Mouse (Mus musculus): Measurements from ENCODE around the gene Padi2.
A peak's percentile ranks its signal among the peaks of the same experiment; 100 is the strongest.

Gene Padi2

DNA sequence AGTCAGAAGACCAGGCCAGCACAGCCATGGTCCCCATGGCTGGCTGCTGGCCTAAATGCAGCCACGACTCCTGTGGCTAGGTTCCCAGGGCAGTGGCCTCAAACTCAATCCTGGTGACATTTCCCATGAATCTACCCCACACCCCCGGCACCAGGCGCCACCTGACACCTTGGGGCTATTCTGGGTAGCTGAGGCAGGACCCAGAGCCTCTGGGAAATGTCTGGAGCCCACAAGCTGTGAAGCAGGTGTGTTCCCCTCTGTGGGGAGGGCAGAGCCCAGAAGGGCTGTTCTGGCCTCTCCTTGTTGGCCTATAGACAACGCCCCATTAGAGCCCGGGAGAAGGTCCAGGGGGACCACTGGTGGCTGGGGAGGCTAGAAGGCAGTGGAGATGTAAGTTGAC lies 16.4 kb downstream of the Padi2 start:
- DNase-seq (ENCODE audit: low spot score) = no peak

DNA sequence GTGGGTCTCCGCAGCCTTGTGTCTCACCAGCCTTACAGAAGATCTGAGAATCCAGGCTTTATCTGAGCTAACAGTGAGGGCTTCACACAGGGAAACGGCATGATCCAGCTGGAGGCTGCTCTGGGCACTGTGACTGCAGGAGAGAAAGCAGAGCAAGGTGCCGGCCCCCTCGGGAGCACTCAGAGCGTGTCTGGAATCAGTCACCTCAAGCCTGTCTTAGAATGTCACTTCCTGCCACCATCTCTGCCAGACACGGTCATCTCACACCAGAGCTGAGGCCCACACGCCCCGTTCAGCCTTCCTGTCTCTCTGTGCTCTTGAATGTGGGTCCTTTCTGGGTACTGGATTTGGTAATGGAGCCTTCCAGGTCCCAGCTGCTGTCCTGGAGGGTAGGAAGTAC lies 19.5 kb downstream of the Padi2 start:
- DNase-seq (ENCODE audit: low spot score) = no peak

DNA sequence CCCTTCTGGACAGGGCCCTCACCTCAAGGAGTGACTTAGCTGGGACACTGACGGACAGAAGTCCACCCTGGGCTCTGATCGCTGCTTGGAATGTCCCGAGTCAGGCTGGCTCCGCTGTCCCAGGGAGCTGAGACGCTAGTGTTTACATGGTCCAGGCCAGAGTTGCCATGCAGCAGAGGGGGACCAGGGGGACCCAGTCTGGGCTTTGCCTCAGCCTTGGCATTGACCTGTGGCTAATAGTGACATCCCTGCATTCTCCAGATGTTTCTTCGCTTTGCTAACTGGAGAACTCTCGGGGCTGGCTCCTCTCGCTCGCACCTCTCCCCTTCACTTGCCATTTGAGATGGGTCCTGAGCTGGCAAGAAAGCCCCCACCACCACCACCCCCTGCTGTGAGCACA lies 22.2 kb downstream of the Padi2 start:
- DNase-seq (ENCODE audit: low spot score) = no peak

DNA sequence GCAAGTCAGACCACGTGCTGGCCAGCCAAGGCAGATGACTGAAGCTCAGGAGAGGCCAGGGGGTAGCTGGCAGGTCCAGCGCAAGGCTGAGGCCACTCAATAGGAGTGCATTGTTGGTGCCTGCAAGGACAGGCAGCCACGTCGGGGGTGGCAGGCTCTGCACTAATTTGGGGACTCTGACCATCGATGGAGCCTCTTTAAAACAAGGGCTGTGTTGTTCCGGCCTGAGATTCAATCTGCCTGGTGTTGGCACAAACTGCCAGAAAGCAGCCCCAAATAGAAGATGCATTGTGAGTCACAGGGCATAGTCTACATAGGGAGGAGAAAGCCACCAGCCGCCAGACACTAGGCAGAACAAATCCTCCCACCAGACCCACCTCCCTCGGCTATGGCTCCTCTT lies 23.6 kb downstream of the Padi2 start:
- DNase-seq (ENCODE audit: low spot score) = no peak

DNA sequence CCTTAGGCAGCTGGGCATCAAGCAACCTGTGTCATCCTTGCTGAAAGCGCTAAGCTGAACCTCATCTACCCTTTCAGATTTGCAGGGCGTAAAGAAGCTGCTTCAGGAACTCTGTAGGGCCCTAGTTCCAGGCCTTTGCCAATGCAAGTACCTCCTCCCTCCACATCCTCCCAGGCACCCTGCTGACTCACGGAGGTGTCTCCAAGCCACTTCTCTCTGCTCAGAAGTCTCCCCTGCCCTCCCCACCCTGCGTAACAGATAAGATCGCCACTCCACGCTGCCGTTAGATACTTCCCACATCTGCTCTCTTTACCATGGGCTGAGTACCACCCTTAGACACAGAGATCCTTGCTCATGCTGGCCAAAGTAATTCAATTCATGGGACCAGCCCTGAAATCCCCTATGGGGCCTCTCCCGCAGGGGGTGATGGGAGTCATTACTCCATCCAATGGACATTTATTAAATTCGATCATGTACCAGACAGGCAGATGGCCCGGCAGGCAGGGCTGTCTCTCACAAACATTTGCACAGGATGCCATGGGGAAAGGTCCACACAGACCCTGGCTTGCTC lies 24.8 kb downstream of the Padi2 start:
- no peak for DNase-seq (ENCODE audit: low spot score)

DNA sequence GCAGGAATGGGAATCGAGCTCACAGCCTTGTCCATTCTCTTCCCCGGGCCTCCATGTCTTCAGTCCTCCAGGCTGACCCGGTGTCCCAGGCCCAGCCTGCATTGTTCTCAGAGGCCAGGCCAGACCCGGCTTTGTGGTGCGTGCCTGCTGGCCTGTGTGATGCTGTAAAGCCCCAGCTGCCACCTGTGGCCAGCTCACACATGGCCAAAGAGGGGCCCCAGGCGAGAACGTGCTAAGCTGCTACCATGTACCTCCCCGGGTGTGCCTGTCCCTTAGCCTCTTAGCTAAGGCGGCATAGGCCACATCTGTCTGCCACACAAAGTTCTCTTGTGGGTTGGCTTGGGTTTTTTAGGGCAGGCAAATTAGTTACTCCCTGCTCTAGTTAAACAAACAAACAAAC lies 29.5 kb downstream of the Padi2 start:
- peak; percentile 25 for DNase-seq (ENCODE audit: low spot score)

DNA sequence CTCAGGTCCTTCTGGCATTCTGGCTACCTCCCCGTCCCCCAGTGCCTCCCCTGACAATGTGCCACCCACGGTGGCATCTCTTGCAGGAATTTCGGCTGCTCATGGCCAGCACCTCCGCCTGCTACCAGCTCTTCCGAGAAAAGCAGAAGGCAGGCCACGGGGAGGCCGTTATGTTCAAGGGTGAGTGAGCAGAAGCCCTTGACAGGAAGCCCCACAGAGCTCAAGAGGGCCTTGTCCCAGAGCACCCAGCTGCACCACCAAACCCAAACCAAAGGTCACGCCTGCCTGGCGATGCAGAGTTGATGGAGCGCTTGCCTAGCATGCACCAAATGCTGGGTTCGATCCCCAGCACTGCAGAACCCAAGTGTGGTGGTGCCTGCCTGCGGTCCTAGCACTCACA lies 38.2 kb downstream of the Padi2 start:
- DNase-seq (ENCODE audit: low spot score) = no peak

DNA sequence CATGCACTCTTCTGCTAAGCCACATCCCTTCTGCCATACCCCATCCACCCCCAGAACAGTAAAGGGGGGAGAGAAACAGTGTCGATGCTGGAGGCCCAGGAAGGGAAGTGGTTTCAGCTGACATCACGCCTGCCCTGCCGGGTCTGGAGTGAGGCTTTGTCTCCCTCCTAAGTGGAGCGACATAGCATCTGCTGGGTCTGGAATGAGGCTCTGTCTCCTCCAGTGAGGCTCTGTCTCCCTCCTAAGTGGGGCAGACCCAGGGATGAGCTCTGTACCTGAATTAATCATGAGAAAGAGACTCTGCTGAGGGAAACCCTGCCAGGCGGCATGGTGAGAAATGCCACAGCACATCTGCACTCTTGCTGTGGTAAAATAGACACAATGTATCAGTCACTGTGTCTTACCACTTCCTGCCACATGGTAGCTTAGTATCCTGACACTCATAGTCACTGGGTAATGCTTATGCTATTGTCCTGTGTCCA lies 38.9 kb downstream of the Padi2 start:
- peak; percentile 23 for DNase-seq (ENCODE audit: low spot score)

DNA sequence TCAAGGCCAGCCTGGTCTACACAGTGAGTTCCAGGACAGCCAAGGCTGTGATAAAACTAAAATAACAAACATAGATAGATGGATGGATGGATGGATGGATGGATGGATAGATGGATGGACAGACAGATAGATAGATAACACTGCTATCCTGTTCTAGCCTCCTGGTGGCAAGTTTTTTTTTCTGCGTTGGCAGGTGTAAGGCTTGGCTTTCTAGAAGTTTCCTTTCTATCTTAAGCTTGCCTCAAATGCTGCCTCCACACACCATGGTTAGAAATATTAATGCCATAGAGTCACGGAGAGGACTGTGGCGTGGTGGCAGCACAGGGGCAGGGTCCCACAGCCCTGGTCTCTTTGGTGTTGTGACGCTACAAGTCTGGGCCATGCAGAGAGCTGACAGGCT lies 39.4 kb downstream of the Padi2 start:
- no peak for DNase-seq (ENCODE audit: low spot score)

DNA sequence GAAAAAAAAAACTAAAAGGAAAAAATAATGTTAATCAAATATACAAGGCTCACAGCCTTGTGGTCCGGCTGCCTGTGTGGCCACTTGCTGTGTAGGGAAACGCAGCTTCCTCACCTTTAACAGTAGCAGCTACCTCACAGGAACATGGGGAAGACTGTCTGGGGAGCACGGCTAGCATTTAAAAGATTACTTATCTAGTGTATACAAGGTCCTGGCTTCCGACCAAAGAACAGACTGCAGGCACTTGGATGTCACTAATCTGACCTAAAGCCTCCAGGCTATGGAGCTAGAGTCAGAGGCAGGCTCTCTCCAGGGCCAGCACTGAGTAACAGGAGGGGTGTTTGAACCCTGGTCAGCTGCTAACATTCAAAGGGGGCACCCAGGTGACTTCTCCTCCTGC lies 39.9 kb downstream of the Padi2 start:
- no peak for DNase-seq (ENCODE audit: low spot score)

DNA sequence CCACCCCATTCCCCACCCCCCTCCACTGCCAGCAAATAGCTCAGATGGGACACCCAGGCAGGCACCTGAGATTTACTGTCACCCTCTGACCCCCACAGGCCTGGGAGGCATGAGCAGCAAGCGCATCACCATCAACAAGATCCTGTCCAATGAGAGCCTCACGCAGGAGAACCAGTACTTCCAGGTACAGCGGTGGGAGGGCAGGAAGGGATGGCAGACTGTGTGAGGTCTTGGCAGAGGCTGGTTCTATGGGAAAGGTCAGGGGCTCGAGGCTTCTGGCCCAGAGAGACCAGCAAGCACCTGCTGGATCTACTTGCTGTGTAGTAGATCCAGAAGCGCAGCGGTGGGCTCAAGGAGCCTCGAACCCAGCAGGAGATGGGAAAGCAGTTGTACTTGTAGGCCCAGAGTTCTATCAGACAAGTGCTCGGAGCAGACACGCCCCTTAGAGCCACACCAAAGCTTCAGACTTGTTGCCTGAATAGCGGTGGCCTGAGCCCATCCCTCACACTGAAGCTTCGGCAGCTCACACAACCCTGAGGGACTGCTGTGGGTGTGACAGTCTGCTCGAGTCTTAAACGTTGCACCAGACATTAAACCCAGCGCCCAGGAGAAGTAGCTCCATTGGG lies 40.5 kb downstream of the Padi2 start:
- no peak for DNase-seq (ENCODE audit: low spot score)

DNA sequence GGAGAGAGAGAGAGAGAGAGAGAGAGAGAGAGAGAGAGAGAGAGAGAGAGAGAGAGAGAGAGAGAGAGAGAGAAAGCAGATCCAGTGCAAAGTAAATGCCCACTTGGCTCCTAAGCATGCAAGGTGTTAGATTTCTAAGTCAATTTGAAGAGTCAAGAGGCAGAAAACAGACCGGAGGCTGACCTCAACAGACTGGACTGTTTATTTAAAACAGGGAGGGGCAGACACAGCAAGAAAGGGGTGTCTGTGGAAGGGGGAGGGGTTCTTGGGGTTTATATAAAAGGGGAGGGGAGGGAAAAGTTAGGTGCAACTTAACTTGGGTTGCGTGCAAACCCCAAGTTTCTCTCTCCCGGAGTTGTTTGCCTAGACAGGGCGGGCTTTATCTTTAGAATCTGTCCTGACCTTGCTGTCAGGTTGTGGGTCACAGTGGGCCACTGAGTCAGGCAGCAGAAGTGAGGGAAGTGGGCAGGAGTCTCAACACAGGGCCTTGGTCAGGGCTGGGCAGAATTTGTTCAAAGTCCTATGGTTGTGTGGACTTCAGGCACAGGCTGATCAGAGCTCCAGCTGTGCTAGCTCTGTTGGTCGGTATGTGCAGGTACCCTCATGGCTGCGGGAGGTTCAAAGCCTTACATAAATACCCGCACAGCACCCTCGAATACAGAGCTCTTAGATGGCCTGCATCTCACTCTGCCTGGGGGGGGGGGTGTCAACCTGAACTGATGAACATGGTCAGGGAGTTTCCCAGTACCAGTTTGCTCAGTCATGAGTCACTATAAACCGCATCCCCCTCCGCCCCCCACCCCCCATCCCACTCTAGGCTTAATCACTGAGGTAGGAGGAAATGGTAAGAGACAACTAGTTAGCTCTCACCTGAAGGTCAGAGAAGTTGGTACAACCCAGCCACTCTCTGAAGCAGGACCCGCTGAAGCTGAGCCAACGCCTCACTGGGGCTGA lies 41.6 kb downstream of the Padi2 start:
- no peak for DNase-seq (ENCODE audit: low spot score)

DNA sequence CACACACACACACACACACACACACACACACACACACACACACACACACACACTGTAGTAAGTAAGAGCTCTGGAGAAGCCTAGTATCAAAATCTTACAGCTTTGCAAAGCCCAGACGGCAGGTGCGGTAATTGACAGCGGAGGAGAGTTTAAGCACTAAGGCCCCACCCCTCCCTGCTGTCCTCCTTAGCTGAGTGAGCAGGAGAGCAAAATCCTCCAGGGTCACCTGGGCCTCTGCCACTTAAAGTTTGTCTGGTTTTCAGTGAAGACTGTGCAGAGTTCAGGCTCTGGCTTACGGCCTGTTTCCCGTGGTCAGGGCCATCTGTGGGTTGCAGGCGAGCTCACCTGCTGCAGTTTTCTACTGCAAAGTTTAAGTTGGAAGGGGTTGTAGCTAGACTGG lies 42.3 kb downstream of the Padi2 start:
- DNase-seq (ENCODE audit: low spot score) = no peak

DNA sequence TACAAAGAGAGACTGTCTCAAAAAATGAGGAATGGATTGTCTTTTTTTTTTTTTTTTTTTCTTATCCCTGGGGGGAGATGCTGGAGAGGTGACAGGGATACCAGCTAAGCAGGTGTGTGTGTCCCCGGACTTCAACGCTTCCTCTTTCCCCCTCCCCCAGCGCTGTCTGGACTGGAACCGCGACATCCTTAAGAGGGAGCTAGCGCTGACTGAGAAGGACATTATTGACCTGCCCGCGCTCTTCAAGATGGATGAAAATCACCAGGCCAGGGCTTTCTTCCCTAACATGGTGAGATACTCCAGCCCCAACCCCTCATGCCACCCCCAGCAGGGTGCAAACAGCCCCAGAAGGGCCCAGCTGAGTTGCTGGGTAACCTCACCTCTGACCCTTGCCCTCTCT lies 42.9 kb downstream of the Padi2 start:
- no peak for DNase-seq (ENCODE audit: low spot score)

DNA sequence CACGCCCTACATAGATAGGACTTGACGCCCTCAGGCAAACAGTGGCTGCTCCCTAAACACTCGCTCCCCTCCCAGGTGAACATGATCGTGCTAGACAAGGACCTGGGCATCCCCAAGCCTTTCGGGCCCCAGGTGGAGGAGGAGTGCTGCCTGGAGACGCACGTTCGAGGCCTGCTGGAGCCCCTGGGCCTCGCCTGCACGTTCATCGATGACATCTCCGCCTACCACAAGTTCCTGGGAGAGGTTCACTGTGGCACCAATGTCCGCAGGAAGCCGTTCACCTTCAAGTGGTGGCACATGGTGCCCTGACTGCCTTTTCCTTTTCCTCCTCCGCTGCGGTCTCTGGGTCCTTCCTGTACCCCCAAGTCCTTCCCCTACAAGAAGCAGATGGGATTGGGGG lies 43.5 kb downstream of the Padi2 start:
- no peak for DNase-seq (ENCODE audit: low spot score)

DNA sequence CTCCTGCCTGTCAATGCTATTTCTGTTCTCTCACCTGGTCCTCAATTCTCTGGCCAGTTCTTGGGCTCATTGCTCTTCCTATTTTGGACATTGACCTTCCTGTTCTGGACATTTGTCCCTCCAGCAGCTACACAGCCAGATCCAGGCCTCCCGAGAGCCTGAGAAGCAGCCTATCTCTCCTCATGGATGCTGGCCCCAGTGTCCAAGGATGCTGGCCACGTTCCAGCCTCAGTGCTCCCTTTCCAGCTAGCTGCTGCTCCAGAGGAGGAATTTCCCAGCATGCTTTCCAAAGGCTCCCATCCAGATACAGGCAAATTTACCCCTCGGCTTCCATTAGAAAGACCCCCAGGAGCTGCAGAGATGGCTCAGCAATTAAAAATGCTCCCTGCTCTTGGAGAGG lies 44.4 kb downstream of the Padi2 start:
- DNase-seq (ENCODE audit: low spot score) = no peak

DNA sequence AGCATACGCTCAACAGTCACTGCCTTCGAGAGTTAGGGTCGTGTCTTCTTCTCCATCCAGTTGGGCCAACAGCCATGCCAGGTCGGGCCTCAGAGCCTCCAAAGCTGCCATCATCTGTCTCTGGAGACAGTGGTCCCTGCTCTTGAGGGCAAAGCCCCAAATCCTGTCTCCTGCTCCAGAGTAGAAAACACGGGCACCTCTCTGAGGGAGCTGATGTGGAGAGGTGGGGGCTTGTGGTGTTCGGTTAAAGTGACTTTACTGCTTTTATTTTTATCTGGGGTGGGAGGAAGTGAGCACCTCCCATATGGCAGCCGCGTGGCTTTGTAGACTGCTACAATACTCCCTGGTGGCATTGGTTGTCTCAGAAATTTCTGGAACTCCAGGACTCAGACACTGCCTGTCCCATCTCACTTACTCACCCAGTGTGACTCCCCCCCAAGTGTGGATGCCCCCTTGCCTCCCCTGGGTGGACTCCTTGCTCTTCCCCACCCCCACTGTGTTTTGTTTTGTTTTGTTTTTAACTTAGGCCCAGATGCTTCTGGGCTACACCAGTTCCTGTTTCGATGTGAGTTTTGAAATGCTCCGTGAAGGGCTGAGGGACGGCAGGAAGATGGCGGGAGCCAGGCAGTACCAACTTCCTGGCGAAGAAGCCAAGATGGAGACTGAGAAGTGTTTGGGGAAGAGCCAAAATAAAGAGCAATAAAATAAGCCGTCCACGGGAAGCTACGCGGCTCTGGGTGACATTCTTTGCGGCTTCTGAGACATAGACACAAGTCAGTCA lies 45.9 kb downstream of the Padi2 start:
- DNase-seq (ENCODE audit: low spot score) = no peak

DNA sequence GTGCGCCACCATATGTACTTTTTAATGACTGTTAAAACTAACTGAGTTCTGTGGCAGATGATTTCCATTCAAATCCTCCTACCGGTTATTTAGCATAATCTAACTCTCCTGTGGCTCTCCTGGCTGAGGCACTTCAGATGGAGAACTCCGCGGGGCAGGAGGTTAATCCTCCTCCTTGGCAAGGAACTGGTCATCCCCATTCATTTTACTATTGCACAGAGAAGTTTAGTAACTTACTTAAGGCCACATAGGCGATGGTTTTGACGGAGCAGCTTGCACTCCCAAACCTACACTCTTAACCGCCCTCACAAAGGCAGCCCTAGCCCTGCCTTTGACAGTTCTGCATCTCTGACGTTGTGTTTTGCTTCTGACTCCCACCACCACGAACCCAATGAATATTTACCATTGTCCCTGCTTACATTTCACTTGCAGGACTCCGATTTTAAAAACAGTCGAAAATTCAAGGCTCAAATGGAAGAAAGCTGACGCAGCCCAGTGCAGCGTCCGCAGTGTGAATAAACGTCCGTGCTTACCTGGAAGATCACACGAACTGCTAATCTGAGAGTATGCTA lies 51.1 kb downstream of the Padi2 start:
- no peak for DNase-seq (ENCODE audit: low spot score)

DNA sequence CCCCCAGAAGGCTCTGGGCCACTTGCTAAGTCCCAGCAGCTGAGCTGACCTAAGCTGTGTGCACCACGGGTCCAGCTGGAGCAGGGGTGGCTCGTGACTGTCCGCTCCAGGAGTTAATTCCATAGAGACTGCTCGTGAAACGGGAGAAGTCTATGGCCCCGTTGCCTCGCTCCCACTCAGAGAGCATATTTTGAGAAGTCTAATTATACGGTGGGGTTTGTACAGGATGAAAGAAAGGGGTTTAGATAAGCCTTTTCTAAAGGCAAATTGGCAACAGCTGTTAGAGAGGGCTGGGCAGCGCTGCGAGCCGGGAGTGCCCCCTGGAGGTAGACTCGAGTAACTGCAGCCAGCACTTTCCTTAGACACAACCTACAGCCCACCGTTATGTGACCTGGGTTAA lies 51.6 kb downstream of the Padi2 start:
- DNase-seq (ENCODE audit: low spot score) = peak; percentile 93

DNA sequence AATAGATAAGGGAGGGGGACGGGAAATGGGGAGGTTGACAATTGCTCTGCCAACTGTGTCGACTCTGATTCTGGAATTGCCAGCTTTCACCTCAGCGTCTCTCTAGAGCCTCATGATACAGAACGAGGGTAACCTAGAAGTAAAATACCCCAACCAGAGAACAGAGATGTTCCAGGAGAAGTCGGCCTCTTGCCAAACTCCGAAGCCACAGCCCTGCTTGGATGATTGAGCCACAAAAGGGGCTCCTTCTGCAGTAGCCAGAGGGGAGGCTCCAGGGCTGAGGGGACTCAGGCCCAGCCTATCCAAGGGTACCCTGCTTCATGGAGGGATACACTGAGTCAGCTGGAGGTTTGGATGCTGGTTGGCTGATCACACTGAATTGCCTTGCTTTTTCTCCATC lies 52.2 kb downstream of the Padi2 start:
- no peak for DNase-seq (ENCODE audit: low spot score)

DNA sequence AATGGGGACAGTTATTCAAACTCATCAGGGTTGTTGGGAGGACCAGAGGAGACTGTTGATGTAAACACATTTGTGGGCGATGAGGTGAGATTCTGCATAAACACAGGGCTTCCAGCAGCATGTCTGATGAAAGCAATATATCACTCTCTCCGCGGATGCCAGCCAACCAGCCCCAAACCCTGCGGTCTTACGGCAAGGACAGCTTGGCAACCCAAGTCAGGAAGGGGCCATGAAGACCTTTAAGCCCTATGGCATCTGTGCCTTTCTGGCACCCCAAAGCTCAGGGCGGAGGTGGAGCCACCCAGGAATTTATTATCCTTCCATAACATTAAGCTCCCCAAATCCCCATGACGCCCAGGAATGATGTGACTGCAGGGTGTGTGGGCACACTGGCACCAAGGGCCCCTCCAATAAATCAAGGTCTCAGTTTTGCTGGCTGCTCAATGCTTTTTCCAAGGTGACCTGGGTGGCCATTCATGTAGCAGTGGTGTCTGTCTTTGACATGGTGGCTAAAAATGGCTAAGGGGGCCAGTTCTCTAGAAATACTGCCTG lies 53.1 kb downstream of the Padi2 start:
- no peak for DNase-seq (ENCODE audit: low spot score)
